Mouse (Mus musculus) monocyte, adult 2 months (primary cell): ENCODE measurements around the gene Adarb1.

ENCODE experiments used
- DNase-seq, 2 experiments: peaks; one replicate each; pipeline ENCODE4 v3.0.0; 2022; ENCODE audit warnings: low spot score in 2 of 2, low read depth in 1 of 2

The Adarb1 gene

GRCm38 (mm10) chr10:77272980-77273730, 144.9 kb downstream of the Adarb1 start:
- no peak for DNase-seq

- no peak for DNase-seq
Observed at GRCm38 (mm10) chr10:77269129-77269528, 148.9 kb downstream of the Adarb1 start.

- DNase-seq, result no peak
Observed at GRCm38 (mm10) chr10:77267027-77267426, 151.0 kb downstream of the Adarb1 start.

GRCm38 (mm10) chr10:77266281-77266680, 151.8 kb downstream of the Adarb1 start:
- peak; percentile 60 to 66 for DNase-seq

- no peak for DNase-seq
Observed at GRCm38 (mm10) chr10:77260166-77260875, 157.7 kb downstream of the Adarb1 start.

- peak; percentile 85 to 88 for DNase-seq
Observed at GRCm38 (mm10) chr10:77258704-77259621, 159.1 kb downstream of the Adarb1 start, which contains the start of gene Pofut2. Gene Pofut2 (plus strand): TSS chr10:77259218.

GRCm38 (mm10) chr10:77258041-77258590, 160.0 kb downstream of the Adarb1 start:
- DNase-seq, result no peak

- no peak for DNase-seq
Observed at GRCm38 (mm10) chr10:77255676-77256075, 162.4 kb downstream of the Adarb1 start.

- DNase-seq, result no peak
Observed at GRCm38 (mm10) chr10:77255231-77255630, 162.8 kb downstream of the Adarb1 start.

GRCm38 (mm10) chr10:77252790-77253189, 165.3 kb downstream of the Adarb1 start:
- DNase-seq, result peak in 1 of 2 experiments; percentile 44

GRCm38 (mm10) chr10:77251784-77252539, 166.1 kb downstream of the Adarb1 start:
- DNase-seq, result no peak

- DNase-seq, result no peak
Observed at GRCm38 (mm10) chr10:77251223-77251783, 166.8 kb downstream of the Adarb1 start.

GRCm38 (mm10) chr10:77247707-77248106, 170.4 kb downstream of the Adarb1 start:
- no peak for DNase-seq

GRCm38 (mm10) chr10:77247048-77247447, 171.0 kb downstream of the Adarb1 start:
- DNase-seq, result no peak

GRCm38 (mm10) chr10:77244777-77245176, 173.3 kb downstream of the Adarb1 start:
- DNase-seq, result no peak

GRCm38 (mm10) chr10:77243572-77244161, 174.4 kb downstream of the Adarb1 start:
- DNase-seq, result no peak

- DNase-seq, result no peak
Observed at GRCm38 (mm10) chr10:77242871-77243270, 175.2 kb downstream of the Adarb1 start.

- DNase-seq, result no peak
Observed at GRCm38 (mm10) chr10:77242396-77242795, 175.7 kb downstream of the Adarb1 start.

- DNase-seq, result no peak
Observed at GRCm38 (mm10) chr10:77240764-77241163, 177.3 kb downstream of the Adarb1 start.
